Mouse (Mus musculus) neural tube, embryonic 11.5 days (tissue): Measurements from ENCODE around the gene Rpl36. TPM values are rescaled to one million over a fixed set of nuclear protein-coding genes. Genes with fewer than 3 reads are reported as not detected.
A peak's percentile ranks its signal among the peaks of the same experiment; 100 is the strongest.
"Not testable (repeated sequence)": the region's sequence is repeated elsewhere in the genome, so short reads cannot be mapped to it uniquely, and the experiment has no call there.

Source experiments
- ATAC-seq: fragments of 200-750 bp; cut with Nextera tagmentation; 2 replicates; pipeline ENCODE4 v1.8.0; 2017; ENCODE audit warnings: moderate number of reproducible peaks, mild to moderate bottlenecking, moderate TSS enrichment, moderate library complexity; ENCODE audit not compliant: insufficient read depth, low FRiP score, low TSS enrichment
- DNase-seq: peaks from one replicate; pipeline ENCODE4 v3.0.0-alpha.2; 2015; ENCODE audit warnings: low spot score
- H3K27ac ChIP-seq: fragments of 300-500 bp; sonication (generic); 2 replicates; pipeline ENCODE4 v1.5.1; 2014; ENCODE audit warnings: low read depth, mild to moderate bottlenecking, low read length
- H3K27me3 ChIP-seq: fragments of 300-500 bp; sonication (generic); 2 replicates; pipeline ENCODE4 v1.6.1; 2014; ENCODE audit warnings: mild to moderate bottlenecking, low read length, mixed read lengths; ENCODE audit not compliant: control insufficient read depth, insufficient read depth
- H3K36me3 ChIP-seq: fragments of 300-500 bp; sonication (generic); 2 replicates; pipeline ENCODE4 v1.6.1; 2014; ENCODE audit warnings: mild to moderate bottlenecking, low read length, moderate library complexity, mixed read lengths; ENCODE audit not compliant: control insufficient read depth, insufficient read depth
- H3K4me1 ChIP-seq: fragments of 300-500 bp; sonication (generic); 2 replicates; pipeline ENCODE4 v1.6.1; 2014; ENCODE audit warnings: low read length, mixed read lengths; ENCODE audit not compliant: control insufficient read depth, insufficient read depth
- H3K4me2 ChIP-seq: fragments of 300-500 bp; sonication (generic); 2 replicates; pipeline ENCODE4 v1.6.1; 2014; ENCODE audit warnings: low read depth, mild to moderate bottlenecking, moderate library complexity
- H3K4me3 ChIP-seq: fragments of 300-500 bp; sonication (generic); 2 replicates; pipeline ENCODE4 v1.5.1; 2014; ENCODE audit warnings: low read depth, low read length
- H3K9ac ChIP-seq: fragments of 300-500 bp; sonication (generic); 2 replicates; pipeline ENCODE4 v1.6.1; 2014; ENCODE audit warnings: mild to moderate bottlenecking, low read length
- H3K9me3 ChIP-seq: fragments of 300-500 bp; sonication (generic); 2 replicates; pipeline ENCODE4 v1.6.1; 2016; ENCODE audit warnings: low read length; ENCODE audit not compliant: control insufficient read depth
- WGBS: fragments of 180-500 bp; shearing (Covaris S2); extraction: QIAGEN DNeasy Blood & Tissue Kit; methylation state at CpG from one replicate; pipeline ENCODE4 v1.1.7; 2014; 5-methylcytosine and 5-hydroxymethylcytosine counted together
- polyA plus RNA-seq: library from polyadenylated mRNA; unstranded; fragments of >200 nt; fragmentation: Nextera tagmentation; extraction: Ambion mirVana; gene quantifications from 2 replicates; pipeline ENCODE4 v1.2.1, GENCODE M21; 2014

The Rpl36 gene
- polyA plus RNA-seq, 1 experiment from 2014 or later, result 1,299 TPM

GRCm38 (mm10) chr17:56604422-56604821 lies 8.8 kb upstream of the Rpl36 start:
- Histone ChIP-seq H3K27ac (no peak overlapping the region), H3K4me1 (peaks cover 6% of the 10 kb centered on the region; the same call in 1 of the 2 replicates), H3K4me3 (no peak overlapping the region), H3K36me3 (peaks cover 55% of the 10 kb centered on the region), H3K9me3 (no peaks in the 10 kb centered on the region), H3K4me2 (no peak overlapping the region), H3K9ac (no peak overlapping the region), H3K27me3 (no peaks in the 10 kb centered on the region)
- DNase-seq (no peak), ATAC-seq (no peak)
- WGBS, result 89% methylated on average over 3 of the region's 3 CpGs

GRCm38 (mm10) chr17:56605431-56605830 lies 7.8 kb upstream of the Rpl36 start:
- DNase-seq (no peak), ATAC-seq (no peak)
- Histone ChIP-seq H3K4me3 (no peak overlapping the region), H3K27me3 (no peaks in the 10 kb centered on the region), H3K4me2 (no peak overlapping the region), H3K9me3 (no peaks in the 10 kb centered on the region), H3K9ac (no peak overlapping the region), H3K36me3 (peaks cover 51% of the 10 kb centered on the region), H3K4me1 (peaks cover 6% of the 10 kb centered on the region; the same call in 1 of the 2 replicates), H3K27ac (no peak overlapping the region)
- WGBS, result 90% methylated on average over 9 of the region's 9 CpGs

- ATAC-seq, result no peak
- Histone ChIP-seq H3K36me3 (peaks cover 39% of the 10 kb centered on the region), H3K9me3 (no peaks in the 10 kb centered on the region), H3K27ac (no peak overlapping the region), H3K4me1 (peaks cover 6% of the 10 kb centered on the region; the same call in 1 of the 2 replicates), H3K27me3 (no peaks in the 10 kb centered on the region), H3K4me2 (no peak overlapping the region), H3K9ac (no peak overlapping the region), H3K4me3 (no peak overlapping the region)
- no peak for DNase-seq
- WGBS, result 83% methylated on average over 3 of the region's 3 CpGs
Measured at GRCm38 (mm10) chr17:56607521-56608062, 5.6 kb upstream of the Rpl36 start.

- Histone ChIP-seq H3K4me1 (peaks cover 6% of the 10 kb centered on the region; the same call in 1 of the 2 replicates), H3K27ac (no peak overlapping the region), H3K4me2 (peak overlapping the region; percentile 65), H3K9ac (peak overlapping the region; percentile 71), H3K9me3 (no peaks in the 10 kb centered on the region), H3K27me3 (no peaks in the 10 kb centered on the region), H3K36me3 (peaks cover 29% of the 10 kb centered on the region), H3K4me3 (peak overlapping the region; percentile 47)
- DNase-seq, result no peak
- no peak for ATAC-seq
- 55% methylated on average over 5 of the region's 5 CpGs for WGBS
Measured at GRCm38 (mm10) chr17:56608699-56609098, 4.5 kb upstream of the Rpl36 start.

- Histone ChIP-seq H3K9ac (peak within 1 kb of the TSS; percentile 71), H3K27me3 (no peaks in the 10 kb centered on the region), H3K27ac (0 out of 2 replicates have a peak within 1 kb of the TSS, but pooled peaks have one; percentile 49), H3K4me1 (peaks cover 11% of the 10 kb centered on the region), H3K4me3 (peak within 1 kb of the TSS; percentile 47), H3K9me3 (no peaks in the 10 kb centered on the region), H3K36me3 (peaks cover 22% of the 10 kb centered on the region), H3K4me2 (peak within 1 kb of the TSS; percentile 65)
- under 1% methylated on average over 44 of the region's 44 CpGs for WGBS
- DNase-seq, result peak; percentile 94
- peak; percentile 81 for ATAC-seq
Measured at GRCm38 (mm10) chr17:56609452-56610171, 3.6 kb upstream of the Rpl36 start, which contains the start of gene 2410015M20Rik. 2410015M20Rik (minus strand) TSS chr17:56609771.

GRCm38 (mm10) chr17:56611323-56611722 lies 1.9 kb upstream of the Rpl36 start:
- no peak overlapping the region for H3K4me3 ChIP-seq
- ATAC-seq, result no peak
- peaks cover 15% of the 10 kb centered on the region for H3K36me3 ChIP-seq
- peaks cover 12% of the 10 kb centered on the region for H3K4me1 ChIP-seq
- DNase-seq, result no peak
- H3K27me3 ChIP-seq, result no peaks in the 10 kb centered on the region
- no peak overlapping the region for H3K27ac ChIP-seq
- H3K4me2 ChIP-seq, result no peak overlapping the region
- H3K9me3 ChIP-seq, result no peaks in the 10 kb centered on the region
- WGBS, result 69% methylated on average over 2 of the region's 2 CpGs
- no peak overlapping the region for H3K9ac ChIP-seq

GRCm38 (mm10) chr17:56611861-56612564 lies 1.2 kb upstream of the Rpl36 start:
- Histone ChIP-seq H3K4me1 (peaks cover 12% of the 10 kb centered on the region), H3K36me3 (peaks cover 12% of the 10 kb centered on the region; the same call in 1 of the 2 replicates), H3K27ac (no peak overlapping the region), H3K27me3 (no peaks in the 10 kb centered on the region), H3K9ac (no peak overlapping the region), H3K9me3 (no peaks in the 10 kb centered on the region), H3K4me3 (peak overlapping the region; percentile 6; the same call in 1 of the 2 replicates), H3K4me2 (0 out of 2 replicates have a peak overlapping the region, but pooled peaks have one; percentile 20)
- peak; percentile 45 for DNase-seq
- WGBS, result 13% methylated on average over 14 of the region's 14 CpGs
- ATAC-seq, result no peak

GRCm38 (mm10) chr17:56612565-56612939 lies 664 bp upstream of the Rpl36 start:
- H3K4me3 ChIP-seq, H3K27me3 ChIP-seq, ATAC-seq, H3K9me3 ChIP-seq, H3K27ac ChIP-seq, DNase-seq, H3K9ac ChIP-seq, H3K4me2 ChIP-seq: not testable (repeated sequence)
- Histone ChIP-seq H3K4me1 (peaks cover 12% of the 10 kb centered on the region), H3K36me3 (peaks cover 11% of the 10 kb centered on the region; the same call in 1 of the 2 replicates)
- 83% methylated on average over 10 of the region's 10 CpGs for WGBS
